Mouse (Mus musculus): ENCODE measurements around the gene Ripor2.
"Not testable (repeated sequence)": the region's sequence is repeated elsewhere in the genome, so short reads cannot be mapped to it uniquely, and the experiment has no call there.

Ripor2 gene

GRCm38 (mm10) chr13:24761403-24762227 lies 179.6 kb downstream of the Ripor2 start, which contains the start of gene Gmnn:
Gene Gmnn (minus strand): TSS chr13:24761923.
- DNase-seq (ENCODE audit: low spot score in 2 of 2) = peak; percentile 88 to 90

GRCm38 (mm10) chr13:24762254-24762653 lies 180.3 kb downstream of the Ripor2 start:
- DNase-seq (ENCODE audit: low spot score in 2 of 2) = no peak

- DNase-seq (ENCODE audit: low spot score in 2 of 2) = not testable (repeated sequence)
Measured at GRCm38 (mm10) chr13:24767809-24768208, 185.8 kb downstream of the Ripor2 start.

- DNase-seq (ENCODE audit: low spot score in 2 of 2) = not testable (repeated sequence)
Measured at GRCm38 (mm10) chr13:24771482-24771881, 189.5 kb downstream of the Ripor2 start.

- peak; percentile 59 to 68 for DNase-seq (ENCODE audit: low spot score in 2 of 2)
Measured at GRCm38 (mm10) chr13:24776146-24776844, 194.3 kb downstream of the Ripor2 start.

- no peak for DNase-seq (ENCODE audit: low spot score in 2 of 2)
Measured at GRCm38 (mm10) chr13:24778026-24778425, 196.0 kb downstream of the Ripor2 start.

GRCm38 (mm10) chr13:24778706-24779380 lies 196.9 kb downstream of the Ripor2 start:
- no peak for DNase-seq (ENCODE audit: low spot score in 2 of 2)

- DNase-seq (ENCODE audit: low spot score in 2 of 2) = peak in 1 of 2 experiments; percentile 29
Measured at GRCm38 (mm10) chr13:24781916-24782315, 199.9 kb downstream of the Ripor2 start.
